Mouse (Mus musculus) heart, embryonic 10.5 days (tissue): ENCODE data around the gene Fgf22. TPM values are rescaled to one million over a fixed set of nuclear protein-coding genes. Genes with fewer than 3 reads are reported as not detected.

ENCODE experiments used
- DNase-seq: peaks from one replicate; pipeline ENCODE4 v3.0.0-alpha.2; 2017; ENCODE audit warnings: low spot score
- H3K27ac ChIP-seq: fragments of 300-500 bp; sonication (generic); 2 replicates; pipeline ENCODE4 v1.5.1; 2016; ENCODE audit warnings: mild to moderate bottlenecking
- H3K27me3 ChIP-seq: fragments of 300-500 bp; sonication (generic); 2 replicates; pipeline ENCODE4 v1.6.1; 2016; ENCODE audit warnings: mild to moderate bottlenecking; ENCODE audit not compliant: poor library complexity, insufficient read depth, severe bottlenecking
- H3K36me3 ChIP-seq: fragments of 300-500 bp; sonication (generic); 2 replicates; pipeline ENCODE4 v1.6.1; 2016; ENCODE audit warnings: mild to moderate bottlenecking, moderate library complexity
- H3K4me1 ChIP-seq: fragments of 300-500 bp; sonication (generic); 2 replicates; pipeline ENCODE4 v1.6.1; 2016; ENCODE audit warnings: mild to moderate bottlenecking
- H3K4me3 ChIP-seq: fragments of 300-500 bp; sonication (generic); 2 replicates; pipeline ENCODE4 v1.5.1; 2016; ENCODE audit warnings: mild to moderate bottlenecking, moderate library complexity
- H3K9me3 ChIP-seq: fragments of 300-500 bp; sonication (generic); 2 replicates; pipeline ENCODE4 v1.6.1; 2016; ENCODE audit warnings: mild to moderate bottlenecking, moderate library complexity
- WGBS: fragments of 180-500 bp; shearing (Covaris S2); methylation state at CpG from one replicate; pipeline ENCODE4 v1.1.7; 2016; 5-methylcytosine and 5-hydroxymethylcytosine counted together
- polyA plus RNA-seq: library from polyadenylated mRNA; unstranded; fragments of >200 nt; fragmentation: Nextera tagmentation; extraction: Ambion mirVana; gene quantifications from 2 replicates; pipeline ENCODE4 v1.2.1, GENCODE M21; 2016

Fgf22 gene
- polyA plus RNA-seq, 1 experiment from 2014 or later = 0.16 TPM

DNA sequence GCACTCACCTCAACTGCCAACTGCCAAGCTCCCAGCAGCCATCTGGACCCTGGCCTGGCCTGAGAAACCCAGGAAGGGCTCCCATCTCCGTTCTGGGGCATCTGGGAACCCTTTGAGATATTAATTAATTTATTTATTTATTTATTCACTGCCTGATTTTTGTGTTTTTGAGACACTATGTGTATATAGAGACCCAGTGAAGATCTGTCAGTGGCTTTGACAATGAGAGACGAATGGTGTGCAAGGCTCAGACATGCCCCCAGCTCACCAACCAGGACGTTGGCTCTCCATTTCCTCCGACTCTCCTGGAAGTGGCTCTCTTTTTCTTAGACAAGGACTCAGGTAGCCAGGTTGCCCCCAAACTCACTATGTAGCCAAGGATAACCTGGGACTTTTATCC lies 36.0 kb downstream of the Fgf22 start, which contains the start of gene Prss57:
TSS of gene Prss57 (minus strand) at position 101 of the 400 bp plus-strand sequence.
- H3K27me3 ChIP-seq = peaks cover 3% of the 10 kb centered on the region; the same call in 1 of the 2 replicates
- 76% methylated on average over 4 of the region's 4 CpGs for WGBS
- H3K27ac ChIP-seq = no peak within 1 kb of the TSS
- no peaks in the 10 kb centered on the region for H3K9me3 ChIP-seq
- H3K36me3 ChIP-seq = no peaks in the 10 kb centered on the region
- peaks cover 23% of the 10 kb centered on the region for H3K4me1 ChIP-seq
- no peak within 1 kb of the TSS for H3K4me3 ChIP-seq
- DNase-seq = no peak

DNA sequence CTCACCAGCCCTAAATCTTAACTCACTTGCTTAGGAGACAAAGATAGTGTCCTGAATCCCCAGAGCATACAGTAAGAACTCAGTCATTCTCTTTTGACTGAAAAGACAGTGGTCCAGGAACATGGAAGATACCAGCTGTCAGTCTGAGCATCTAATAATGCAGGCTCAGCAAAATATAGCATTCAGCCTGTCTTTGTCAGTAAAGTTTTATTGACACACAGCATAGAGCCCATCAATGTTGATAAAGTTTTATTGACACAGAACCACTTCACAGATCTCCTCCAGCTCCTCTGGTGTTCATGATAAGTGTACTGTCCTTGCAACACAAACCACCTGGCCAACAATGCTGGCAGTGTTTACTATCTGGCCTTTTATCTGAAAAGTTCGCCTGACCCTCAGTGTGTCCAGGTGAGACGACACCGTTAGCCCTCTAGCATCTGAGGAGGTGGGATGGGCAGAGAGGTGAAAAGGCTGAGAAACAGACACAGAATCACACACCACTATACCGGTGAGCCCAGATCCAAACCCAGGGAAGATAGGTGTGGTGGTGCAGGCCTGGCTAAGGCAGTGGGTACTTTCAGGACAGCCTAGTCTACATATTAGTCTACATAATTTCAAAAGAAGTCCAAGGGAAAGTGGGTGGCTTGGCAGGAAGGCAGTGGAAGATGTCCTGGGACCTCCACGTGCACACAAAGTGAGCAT lies 37.6 kb downstream of the Fgf22 start:
- Histone ChIP-seq H3K27me3 (no peaks in the 10 kb centered on the region), H3K4me3 (0 out of 2 replicates have a peak overlapping the region, but pooled peaks have one; percentile 89), H3K9me3 (no peaks in the 10 kb centered on the region), H3K27ac (peak overlapping the region; percentile 93; the same call in 1 of the 2 replicates), H3K36me3 (no peaks in the 10 kb centered on the region), H3K4me1 (peaks cover 29% of the 10 kb centered on the region)
- no peak for DNase-seq
- 76% methylated on average over 5 of the region's 5 CpGs for WGBS

DNA sequence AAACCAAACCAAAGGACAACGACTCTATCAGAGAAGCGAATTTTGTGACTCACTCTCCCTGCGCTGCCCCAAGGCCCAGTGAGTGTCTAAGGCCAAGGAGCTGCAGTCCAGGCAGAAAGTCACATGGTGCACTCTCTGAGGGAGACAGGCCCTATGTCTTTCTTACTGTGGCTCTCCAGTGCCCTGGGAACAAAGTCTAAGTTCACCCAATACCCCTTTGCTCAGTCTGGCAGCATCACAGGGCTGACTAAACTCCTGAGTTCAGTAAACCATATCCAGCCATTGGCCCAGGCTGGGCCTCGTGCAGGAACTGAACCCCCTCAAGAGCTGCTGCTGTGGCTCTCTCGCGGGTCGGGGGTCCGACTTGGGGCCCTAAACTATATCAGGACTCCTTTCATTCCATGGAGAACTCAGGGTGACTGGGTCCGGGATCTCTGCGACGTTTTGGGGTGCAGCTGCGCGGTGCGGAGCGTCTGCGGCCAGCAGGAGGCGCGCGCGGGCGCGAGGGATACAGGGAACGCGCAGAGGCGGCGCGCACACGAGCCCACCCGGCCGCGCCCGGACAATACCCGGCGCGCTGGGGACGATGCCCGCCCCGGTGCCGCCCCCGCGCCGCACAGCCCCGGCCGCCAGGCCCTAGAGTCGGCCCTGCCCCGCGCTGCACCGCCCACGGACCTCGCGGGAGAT lies 38.3 kb downstream of the Fgf22 start, which contains the start of gene Palm:
TSS of gene Palm (plus strand) at position 522 of the 687 bp plus-strand sequence.
- Histone ChIP-seq H3K9me3 (no peaks in the 10 kb centered on the region), H3K36me3 (no peaks in the 10 kb centered on the region), H3K4me3 (peak within 1 kb of the TSS; percentile 89), H3K4me1 (peaks cover 32% of the 10 kb centered on the region), H3K27ac (peak within 1 kb of the TSS; percentile 93), H3K27me3 (no peaks in the 10 kb centered on the region)
- WGBS = 5% methylated on average over 51 of the region's 51 CpGs
- DNase-seq = no peak

DNA sequence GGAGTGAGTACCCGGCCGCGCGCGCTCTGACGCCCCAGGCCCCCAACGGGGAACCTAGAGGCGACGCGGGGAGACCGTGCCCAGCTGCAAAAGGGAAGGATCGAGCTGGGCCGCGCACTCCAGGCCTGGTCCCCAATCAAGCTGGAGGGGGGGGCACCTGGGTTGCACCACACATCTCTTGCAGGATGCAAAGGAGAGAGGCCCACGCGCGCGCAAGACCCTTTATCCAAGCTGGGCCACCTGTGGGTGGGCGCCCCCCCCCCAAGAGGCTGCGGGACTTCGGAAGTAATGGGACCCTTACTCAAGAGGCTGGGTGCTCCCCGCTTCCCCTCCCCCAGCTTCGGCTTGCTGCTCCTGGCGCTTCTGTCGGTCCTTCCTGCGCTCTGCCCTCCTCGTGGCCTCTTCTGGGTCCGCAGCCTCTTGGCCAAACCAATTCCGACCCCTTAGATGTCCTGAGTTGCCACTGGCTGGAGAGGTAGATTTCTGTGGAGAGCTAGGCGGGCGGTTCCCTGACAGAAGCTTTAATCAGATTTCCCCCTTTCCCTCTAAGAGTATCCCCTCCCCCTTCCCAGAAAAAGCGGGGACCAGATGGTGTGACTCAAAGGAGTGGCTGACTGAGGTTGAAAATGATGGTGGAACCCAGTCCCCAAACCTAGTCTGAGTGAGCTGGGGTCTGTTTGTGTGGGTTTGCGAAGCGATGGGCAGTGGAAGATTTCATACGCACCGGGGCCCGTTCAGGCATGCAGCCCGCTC lies 39.0 kb downstream of the Fgf22 start:
- H3K36me3 ChIP-seq = no peaks in the 10 kb centered on the region
- H3K27me3 ChIP-seq = no peaks in the 10 kb centered on the region
- peak overlapping the region; percentile 89 for H3K4me3 ChIP-seq
- H3K27ac ChIP-seq = peak overlapping the region; percentile 93
- peaks cover 34% of the 10 kb centered on the region for H3K4me1 ChIP-seq
- DNase-seq = no peak
- H3K9me3 ChIP-seq = no peaks in the 10 kb centered on the region
- WGBS = 4% methylated on average over 38 of the region's 38 CpGs

DNA sequence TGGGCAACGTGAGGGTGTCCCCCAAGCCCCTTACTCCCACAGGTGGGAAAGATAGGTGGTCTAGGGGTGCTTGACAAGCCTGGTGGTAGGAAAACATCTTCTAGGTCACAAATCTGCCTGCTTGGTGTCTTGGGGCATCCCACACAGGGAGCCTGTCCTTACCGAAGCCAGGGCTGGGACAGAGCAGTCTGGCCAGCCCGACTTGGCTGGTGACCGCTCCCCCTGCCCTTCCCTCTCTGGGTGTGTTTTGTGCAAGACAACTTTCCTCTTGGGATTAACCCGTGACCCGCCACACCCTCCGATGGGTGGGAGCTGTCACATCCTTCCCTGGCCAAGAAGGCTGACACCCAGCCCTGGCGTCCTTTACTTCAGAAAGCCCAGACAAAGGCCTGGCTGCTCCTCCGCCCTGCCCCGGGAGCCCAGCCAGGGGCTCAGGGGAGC lies 39.6 kb downstream of the Fgf22 start:
- no peaks in the 10 kb centered on the region for H3K27me3 ChIP-seq
- no peaks in the 10 kb centered on the region for H3K9me3 ChIP-seq
- WGBS = 12% methylated on average over 10 of the region's 10 CpGs
- no peak for DNase-seq
- no peaks in the 10 kb centered on the region for H3K36me3 ChIP-seq
- peak overlapping the region; percentile 89 for H3K4me3 ChIP-seq
- peak overlapping the region; percentile 93 for H3K27ac ChIP-seq
- H3K4me1 ChIP-seq = peaks cover 34% of the 10 kb centered on the region

DNA sequence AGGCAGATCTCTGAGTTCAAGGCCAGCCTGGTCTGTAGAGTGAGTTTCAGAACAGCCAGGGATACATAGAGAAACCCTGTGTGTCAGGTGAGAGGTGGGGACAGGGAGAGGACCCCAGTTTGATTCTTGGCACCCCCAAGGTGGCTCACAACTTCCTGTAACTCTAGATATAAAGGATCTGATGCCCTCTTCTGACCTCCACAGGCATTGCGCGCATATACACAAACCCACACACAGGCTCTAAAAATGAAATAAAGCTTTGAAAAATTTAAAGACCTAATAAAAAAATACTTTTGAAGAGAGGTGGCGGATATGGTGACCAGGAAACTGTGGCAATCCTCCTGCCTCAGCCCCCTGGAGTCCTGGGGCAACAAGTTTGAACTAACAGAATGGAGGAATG lies 41.0 kb downstream of the Fgf22 start:
- DNase-seq = no peak
- Histone ChIP-seq H3K36me3 (no peaks in the 10 kb centered on the region), H3K27ac (no peak overlapping the region), H3K9me3 (no peaks in the 10 kb centered on the region), H3K4me1 (peaks cover 40% of the 10 kb centered on the region), H3K4me3 (0 out of 2 replicates have a peak overlapping the region, but pooled peaks have one; percentile 8), H3K27me3 (no peaks in the 10 kb centered on the region)
- WGBS = 95% methylated on average over 3 of the region's 3 CpGs

DNA sequence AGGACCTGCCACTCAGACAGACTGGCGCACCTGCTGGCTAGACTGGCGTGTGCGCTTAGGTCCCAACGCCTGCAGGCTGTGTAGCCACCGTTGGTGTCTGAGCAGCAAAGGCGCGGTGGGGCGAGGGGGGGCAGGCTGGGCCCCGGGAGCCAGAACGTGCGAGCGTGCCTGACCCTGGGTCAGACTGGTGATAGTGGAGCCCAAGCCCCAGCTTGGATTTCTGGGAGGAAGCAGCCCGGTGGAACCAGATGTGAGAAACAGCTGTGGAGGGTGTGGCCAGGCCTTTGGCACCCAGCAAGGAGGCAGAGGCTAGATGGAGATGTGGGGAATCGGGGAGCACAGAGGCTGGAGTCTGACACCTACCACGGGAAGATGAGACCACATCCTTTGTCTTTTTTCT lies 42.5 kb downstream of the Fgf22 start:
- peaks cover 50% of the 10 kb centered on the region for H3K4me1 ChIP-seq
- no peak overlapping the region; the same call in 1 of the 2 replicates for H3K27ac ChIP-seq
- no peaks in the 10 kb centered on the region for H3K27me3 ChIP-seq
- no peak for DNase-seq
- no peak overlapping the region for H3K4me3 ChIP-seq
- H3K36me3 ChIP-seq = no peaks in the 10 kb centered on the region
- no peaks in the 10 kb centered on the region for H3K9me3 ChIP-seq
- WGBS = 34% methylated on average over 15 of the region's 15 CpGs

DNA sequence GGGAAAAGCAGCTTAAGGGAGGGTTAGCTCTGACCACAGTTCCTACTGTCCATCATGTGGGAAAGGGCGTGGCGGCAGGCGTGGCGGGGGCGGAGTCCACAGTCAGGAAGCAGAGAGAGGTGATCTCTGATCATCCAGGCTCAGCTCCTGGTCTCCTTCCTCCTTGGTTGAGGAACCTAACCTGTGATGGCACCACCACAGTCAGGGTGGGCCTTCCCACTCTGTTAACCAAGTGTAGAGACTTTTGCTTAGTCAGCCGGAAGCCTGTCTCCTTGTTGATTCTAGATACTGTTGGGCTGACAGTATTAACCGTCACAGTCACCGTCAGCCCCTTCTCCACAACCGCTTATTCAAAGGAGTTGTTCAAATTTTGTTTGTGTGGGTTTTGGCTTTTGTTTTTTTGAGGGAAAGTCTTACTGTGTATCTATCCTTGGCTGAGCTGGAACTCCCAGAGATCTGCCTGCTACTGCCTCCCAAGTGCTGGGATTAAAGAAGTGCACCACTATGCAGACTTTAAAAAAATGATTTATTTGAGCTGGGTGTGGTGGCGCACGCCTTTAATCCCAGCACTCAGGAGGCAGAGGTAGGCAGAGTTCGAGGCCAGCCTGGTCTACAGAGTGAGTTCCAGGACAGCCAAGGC lies 43.5 kb downstream of the Fgf22 start:
- no peaks in the 10 kb centered on the region for H3K36me3 ChIP-seq

DNA sequence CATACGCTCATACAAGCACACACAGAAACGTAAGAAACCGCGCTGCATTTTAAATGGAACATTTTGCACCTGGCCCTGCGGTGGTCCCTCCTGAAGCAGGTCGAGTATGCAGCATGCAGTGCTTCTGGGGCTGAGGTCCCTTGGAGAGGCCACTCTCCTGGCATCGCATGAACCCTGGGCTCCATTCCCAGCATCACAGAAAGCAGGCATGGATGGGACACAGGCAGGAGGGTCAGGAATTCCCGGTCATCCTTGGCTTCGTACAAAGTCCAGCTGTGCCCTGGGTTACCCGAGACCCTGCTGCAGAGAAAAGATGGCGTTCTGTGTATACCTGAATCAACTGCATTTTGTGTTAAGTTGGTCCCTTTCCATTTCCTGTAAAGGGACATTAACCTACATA lies 45.6 kb downstream of the Fgf22 start:
- Histone ChIP-seq H3K4me1 (peaks cover 56% of the 10 kb centered on the region), H3K9me3 (no peaks in the 10 kb centered on the region), H3K27me3 (no peaks in the 10 kb centered on the region), H3K36me3 (peaks cover 2% of the 10 kb centered on the region; the same call in 1 of the 2 replicates), H3K27ac (peak overlapping the region; percentile 52; the same call in 1 of the 2 replicates), H3K4me3 (no peak overlapping the region)
- WGBS = 84% methylated on average over 11 of the region's 11 CpGs
- no peak for DNase-seq

More for the DNA sequence above, 43.5 kb downstream of the Fgf22 start:
- peaks cover 57% of the 10 kb centered on the region for H3K4me1 ChIP-seq
- WGBS = 74% methylated on average over 12 of the region's 12 CpGs
- H3K27me3 ChIP-seq = no peaks in the 10 kb centered on the region
- H3K9me3 ChIP-seq = no peaks in the 10 kb centered on the region
- no peak overlapping the region for H3K27ac ChIP-seq
- no peak for DNase-seq
- 0 out of 2 replicates have a peak overlapping the region, but pooled peaks have one; percentile 0 for H3K4me3 ChIP-seq

DNA sequence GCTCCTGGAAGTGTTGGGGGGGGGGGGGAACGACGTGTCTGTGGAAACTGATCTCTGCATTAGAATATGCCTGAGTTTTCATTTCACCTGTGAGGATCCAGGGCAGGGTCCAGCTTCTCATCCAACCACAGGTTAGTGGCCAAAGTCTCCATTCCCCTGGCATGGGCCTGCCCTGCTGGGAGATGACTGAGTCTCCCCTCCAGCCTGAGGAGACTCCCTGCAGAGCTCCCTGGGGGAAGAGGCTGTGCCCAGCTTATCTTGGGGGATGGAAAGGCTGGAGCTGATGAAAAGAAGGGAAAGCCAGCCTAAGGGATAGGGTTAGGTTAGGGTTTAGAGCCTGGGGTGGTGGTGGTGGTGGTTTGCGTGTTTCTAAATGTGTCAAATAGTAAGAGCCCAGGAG lies 47.0 kb downstream of the Fgf22 start:
- H3K9me3 ChIP-seq = no peaks in the 10 kb centered on the region
- H3K4me3 ChIP-seq = 0 out of 2 replicates have a peak overlapping the region, but pooled peaks have one; percentile 30
- H3K27ac ChIP-seq = peak overlapping the region; percentile 76
- no peak for DNase-seq
- H3K27me3 ChIP-seq = no peaks in the 10 kb centered on the region
- H3K4me1 ChIP-seq = peaks cover 67% of the 10 kb centered on the region
- peaks cover 3% of the 10 kb centered on the region; the same call in 1 of the 2 replicates for H3K36me3 ChIP-seq
- 11% methylated on average over 3 of the region's 3 CpGs for WGBS

DNA sequence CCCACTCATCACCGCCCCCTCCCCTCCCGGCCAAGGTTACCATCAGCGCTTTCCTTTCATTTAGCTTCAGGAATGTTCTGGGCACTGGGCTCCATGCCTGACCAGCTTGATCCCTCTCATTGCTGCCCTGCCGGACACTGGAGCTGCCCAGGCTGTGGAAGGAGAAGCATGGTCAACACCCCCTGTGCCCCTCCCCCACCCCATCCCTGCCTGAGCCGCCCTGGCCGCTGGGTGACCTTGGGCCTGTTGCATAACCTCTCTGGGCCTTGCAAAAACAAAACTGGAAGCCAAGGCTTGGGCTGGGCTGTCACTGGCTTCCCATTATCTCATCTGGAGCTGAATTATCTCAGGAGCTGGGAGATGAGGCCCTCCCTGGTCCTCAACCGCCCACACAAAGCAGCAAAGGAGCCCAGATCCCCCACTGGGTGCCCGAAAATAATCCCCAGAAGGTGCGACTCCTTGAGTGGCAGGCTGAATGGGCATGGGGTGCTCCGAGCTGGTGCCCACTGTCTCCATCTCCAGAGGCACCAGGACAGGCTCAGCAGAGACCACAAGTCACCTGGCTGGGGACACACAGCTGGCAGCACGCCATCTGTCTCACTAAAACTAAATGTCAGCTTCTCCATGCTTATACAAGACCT lies 47.6 kb downstream of the Fgf22 start:
- no peak for DNase-seq
- no peaks in the 10 kb centered on the region for H3K27me3 ChIP-seq
- no peaks in the 10 kb centered on the region for H3K9me3 ChIP-seq
- H3K4me1 ChIP-seq = peaks cover 68% of the 10 kb centered on the region
- 22% methylated on average over 11 of the region's 11 CpGs for WGBS
- H3K4me3 ChIP-seq = peak overlapping the region; percentile 30
- peaks cover 4% of the 10 kb centered on the region; the same call in 1 of the 2 replicates for H3K36me3 ChIP-seq
- peak overlapping the region; percentile 76 for H3K27ac ChIP-seq
